Mouse (Mus musculus) testis, adult 2 months (tissue): Measurements from ENCODE around the gene Ifit3b.

Source experiments
- CTCF ChIP-seq: fragments of 200-500 bp; IDR thresholded peaks from 2 replicates; pipeline ENCODE4 v1.5.1; 2012; ENCODE audit warnings: low read depth, mild to moderate bottlenecking, inconsistent platforms, low read length, moderate library complexity; ENCODE audit not compliant: control insufficient read depth, insufficient read depth, insufficient replicate concordance
- POLR2A ChIP-seq: fragments of 200-500 bp; IDR thresholded peaks from 2 replicates; pipeline ENCODE4 v1.6.1; 2012; ENCODE audit warnings: low read depth, mild to moderate bottlenecking, inconsistent platforms, low read length, moderate library complexity; ENCODE audit not compliant: control insufficient read depth

GRCm38 (mm10) chr19:34624663-34625062, 16.9 kb downstream of the Ifit3b start:
- no peak for TF ChIP-seq POLR2A
- TF ChIP-seq CTCF, result no peak
